Mouse (Mus musculus): ENCODE measurements around the gene Icmt. TPM values are rescaled to one million over a fixed set of nuclear protein-coding genes. Genes with fewer than 3 reads are reported as not detected.

Gene Icmt
- polyA plus RNA-seq, 1 experiment from 2014 or later: 7.9 TPM

DNA sequence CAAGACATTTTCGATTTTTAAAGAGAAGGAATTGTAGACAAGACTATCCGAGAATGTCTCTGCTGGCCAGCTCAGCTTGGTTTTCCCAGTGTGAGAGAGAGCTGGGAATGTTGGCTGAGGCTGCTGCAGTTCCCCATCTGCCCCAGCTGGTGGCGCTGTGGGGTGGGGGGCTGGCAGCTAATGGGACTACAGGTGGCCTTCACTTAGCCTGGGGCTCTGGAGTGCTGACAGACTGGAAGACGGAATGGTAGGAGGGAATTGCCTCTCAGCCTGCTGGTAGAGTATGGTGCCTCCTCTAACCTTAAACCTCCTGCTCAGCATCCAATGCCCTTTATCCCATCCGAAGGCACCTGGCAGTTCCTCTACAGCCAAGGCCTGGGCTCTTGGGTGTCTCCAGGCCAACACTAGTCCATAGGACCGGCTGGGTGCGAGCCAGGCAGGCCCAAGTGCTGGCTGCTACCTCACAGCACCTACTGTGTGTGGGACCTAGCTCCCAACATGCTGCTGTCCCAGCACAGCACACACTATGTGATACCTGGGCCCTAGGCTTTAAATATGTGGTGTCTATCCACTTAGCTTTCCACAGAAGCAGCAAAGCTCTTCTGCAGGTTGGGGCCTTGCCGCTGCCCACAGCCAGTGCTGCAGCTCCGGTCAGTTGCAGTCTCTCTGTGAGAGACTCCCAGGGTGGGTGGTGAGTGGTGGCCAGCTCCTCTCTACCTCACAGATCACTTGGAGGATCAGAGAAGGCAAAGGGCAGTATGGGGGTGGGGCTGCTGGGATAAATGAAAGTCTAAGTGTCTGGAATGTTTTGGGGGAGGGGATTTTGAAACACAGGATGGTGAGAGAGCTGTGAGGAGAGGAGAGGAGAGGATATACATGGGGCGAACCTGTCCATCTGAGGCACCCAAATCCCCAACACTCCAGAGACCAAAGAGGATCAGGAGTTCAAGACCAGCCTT is 20.4 kb upstream of the Icmt start:
- no peaks in the 10 kb centered on the region for H3K36me3 ChIP-seq
- no peak overlapping the region for H3K4me3 ChIP-seq (replicated peaks)
- 48% methylated on average over 10 of the region's 10 CpGs for WGBS (ENCODE audit: insufficient replicate concordance)
- no peaks in the 10 kb centered on the region for H3K9me3 ChIP-seq (replicated peaks)
- no peak for ATAC-seq (ENCODE audit: low read depth)
- no peak overlapping the region for H3K9ac ChIP-seq
- peaks cover 23% of the 10 kb centered on the region for H3K4me1 ChIP-seq (replicated peaks)
- no peak for DNase-seq
- no peak overlapping the region for H3K27ac ChIP-seq
- H3K4me2 ChIP-seq: no peak overlapping the region
- H3K27me3 ChIP-seq: peaks cover 75% of the 10 kb centered on the region

DNA sequence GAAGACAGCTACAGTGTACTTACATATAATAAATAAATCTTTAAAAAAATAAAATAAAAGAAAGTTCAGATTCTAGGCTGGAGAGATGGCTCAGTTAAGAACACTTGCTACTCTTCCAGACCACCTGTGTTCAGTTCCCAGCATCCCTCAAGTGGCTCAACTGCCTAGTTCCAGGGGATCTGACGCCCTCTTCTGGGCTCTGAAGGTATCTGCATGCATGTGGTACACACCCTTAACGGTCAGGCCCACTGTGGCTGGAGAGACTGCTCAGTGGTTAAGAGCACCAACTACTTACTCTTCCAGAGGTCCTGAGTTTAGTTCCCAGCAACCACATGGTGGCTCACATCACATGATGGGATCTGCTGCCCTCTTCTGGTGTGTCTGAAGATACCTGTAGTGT is 19.1 kb upstream of the Icmt start:
- WGBS (ENCODE audit: insufficient replicate concordance): 58% methylated on average over 2 of the region's 2 CpGs
- peaks cover 75% of the 10 kb centered on the region for H3K27me3 ChIP-seq

DNA sequence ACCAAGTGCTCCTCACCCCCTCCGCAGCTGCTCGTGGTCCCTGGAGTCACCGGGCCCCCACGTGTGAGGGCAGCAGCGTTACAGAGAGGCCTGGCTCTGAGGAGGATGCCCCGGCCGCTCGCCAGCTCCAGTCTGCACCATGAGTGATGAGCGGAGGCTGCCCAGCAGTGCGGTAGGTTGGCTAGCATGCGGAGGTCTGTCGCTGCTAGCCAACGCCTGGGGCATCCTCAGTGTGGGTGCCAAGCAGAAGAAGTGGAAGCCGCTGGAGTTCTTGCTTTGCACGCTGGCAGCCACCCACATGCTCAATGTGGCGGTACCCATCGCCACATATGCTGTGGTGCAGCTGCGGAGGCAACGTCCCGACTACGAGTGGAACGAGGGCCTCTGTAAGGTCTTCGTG is 18.0 kb upstream of the Icmt start:
- Histone ChIP-seq H3K4me1 (replicated peaks) (peaks cover 22% of the 10 kb centered on the region), H3K4me3 (replicated peaks) (no peak overlapping the region), H3K27ac (no peak overlapping the region), H3K9ac (no peak overlapping the region), H3K9me3 (replicated peaks) (no peaks in the 10 kb centered on the region), H3K4me2 (no peak overlapping the region), H3K27me3 (peaks cover 75% of the 10 kb centered on the region), H3K36me3 (no peaks in the 10 kb centered on the region)
- 78% methylated on average over 23 of the region's 23 CpGs for WGBS (ENCODE audit: insufficient replicate concordance)
- ATAC-seq (ENCODE audit: low read depth) (no peak), DNase-seq (no peak)

More for the DNA sequence above, 19.1 kb upstream of the Icmt start:
- Histone ChIP-seq H3K4me1 (replicated peaks) (peaks cover 19% of the 10 kb centered on the region), H3K36me3 (no peaks in the 10 kb centered on the region), H3K27ac (no peak overlapping the region), H3K9me3 (replicated peaks) (no peaks in the 10 kb centered on the region), H3K4me2 (no peak overlapping the region), H3K9ac (no peak overlapping the region), H3K4me3 (replicated peaks) (no peak overlapping the region)
- ATAC-seq (ENCODE audit: low read depth): no peak
- no peak for DNase-seq

DNA sequence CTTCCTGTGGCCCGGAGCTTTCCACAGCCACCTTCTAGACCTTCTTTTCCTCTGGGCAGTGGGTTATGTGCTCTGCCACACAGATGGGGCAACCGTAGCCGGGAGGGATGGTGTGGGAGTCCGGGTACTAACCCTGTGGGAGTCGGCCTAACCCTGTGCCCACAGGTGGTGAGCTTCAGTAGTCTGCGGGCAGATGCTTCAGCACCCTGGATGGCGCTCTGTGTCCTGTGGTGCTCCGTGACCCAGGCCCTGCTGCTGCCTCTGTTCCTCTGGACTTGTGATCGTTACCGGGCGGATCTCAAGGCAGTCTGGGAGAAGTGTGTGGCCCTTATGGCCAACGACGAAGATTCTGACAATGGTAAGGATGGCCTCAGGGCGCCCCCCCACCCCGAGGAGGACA is 15.4 kb upstream of the Icmt start:
- Histone ChIP-seq H3K9ac (no peak overlapping the region), H3K4me3 (replicated peaks) (no peak overlapping the region), H3K27ac (no peak overlapping the region), H3K4me1 (replicated peaks) (peaks cover 19% of the 10 kb centered on the region), H3K4me2 (no peak overlapping the region), H3K9me3 (replicated peaks) (no peaks in the 10 kb centered on the region), H3K36me3 (no peaks in the 10 kb centered on the region), H3K27me3 (peaks cover 75% of the 10 kb centered on the region)
- DNase-seq: no peak
- WGBS (ENCODE audit: insufficient replicate concordance): 40% methylated on average over 15 of the region's 15 CpGs
- ATAC-seq (ENCODE audit: low read depth): no peak

DNA sequence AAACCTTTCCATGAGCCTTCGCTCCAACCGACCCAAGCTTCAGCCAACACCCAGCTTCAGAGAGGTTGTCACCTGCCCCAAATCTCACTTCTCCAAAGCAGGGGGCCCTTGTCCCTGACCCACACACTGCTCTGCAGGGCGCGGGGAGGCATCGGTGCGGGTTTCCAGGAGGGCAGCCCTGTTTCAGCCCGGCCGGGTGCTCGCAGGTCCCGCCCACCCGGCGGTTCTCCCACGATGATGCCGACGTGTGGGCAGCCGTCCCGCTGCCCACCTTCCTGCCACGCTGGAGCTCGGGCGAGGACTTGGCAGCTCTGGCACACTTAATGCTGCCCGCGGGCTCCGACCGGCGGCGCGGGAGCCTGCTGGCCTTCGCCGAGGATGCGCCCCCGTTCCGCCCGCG is 14.3 kb upstream of the Icmt start:
- Histone ChIP-seq H3K36me3 (no peaks in the 10 kb centered on the region), H3K27me3 (peaks cover 82% of the 10 kb centered on the region), H3K4me3 (replicated peaks) (peak overlapping the region; percentile 27), H3K9me3 (replicated peaks) (no peaks in the 10 kb centered on the region), H3K27ac (no peak overlapping the region), H3K4me1 (replicated peaks) (peaks cover 19% of the 10 kb centered on the region), H3K4me2 (peak overlapping the region; percentile 41), H3K9ac (no peak overlapping the region)
- WGBS (ENCODE audit: insufficient replicate concordance): 13% methylated on average over 34 of the region's 34 CpGs
- ATAC-seq (ENCODE audit: low read depth) (no peak), DNase-seq (no peak)

DNA sequence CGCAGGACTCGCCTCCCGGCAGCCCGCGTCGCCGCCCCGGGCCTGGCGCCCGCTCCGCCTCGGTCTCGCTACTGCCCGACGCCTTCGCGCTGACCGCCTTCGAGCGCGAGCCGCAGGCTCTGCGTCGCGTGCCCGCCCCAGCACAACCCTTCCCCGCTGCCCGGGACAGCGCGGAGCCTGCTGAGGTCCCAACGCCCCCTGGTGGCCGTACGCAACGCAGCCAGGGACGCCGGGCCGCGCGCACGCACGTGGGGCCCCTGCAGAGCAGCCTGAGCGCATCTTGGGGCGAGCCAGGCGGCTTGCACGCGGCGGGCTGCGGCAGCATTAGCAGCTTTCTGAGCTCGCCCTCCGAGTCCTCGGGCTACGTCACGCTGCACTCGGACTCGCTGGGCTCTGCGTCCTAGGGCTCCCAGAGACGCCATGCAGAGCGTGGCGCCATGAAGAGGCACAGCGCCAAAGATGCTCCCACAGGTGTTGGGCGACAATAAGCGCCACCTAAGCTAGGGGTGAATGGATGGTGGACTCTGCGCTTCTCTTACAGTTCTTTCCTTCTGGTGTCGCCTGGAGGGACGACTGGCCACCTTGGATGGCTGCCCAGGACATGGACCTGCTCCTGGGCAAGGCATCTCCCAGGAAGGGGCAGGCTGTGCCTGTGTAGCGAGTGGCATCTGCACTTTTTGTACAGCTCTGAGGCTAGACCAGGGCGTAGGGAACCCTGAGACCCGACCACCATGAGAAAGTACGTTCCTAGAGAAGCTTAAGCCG is 13.7 kb upstream of the Icmt start:
- 3% methylated on average over 70 of the region's 70 CpGs for WGBS (ENCODE audit: insufficient replicate concordance)
- Histone ChIP-seq H3K9ac (no peak overlapping the region), H3K4me1 (replicated peaks) (peaks cover 19% of the 10 kb centered on the region), H3K9me3 (replicated peaks) (no peaks in the 10 kb centered on the region), H3K4me3 (replicated peaks) (peak overlapping the region; percentile 27), H3K27me3 (peaks cover 88% of the 10 kb centered on the region), H3K27ac (no peak overlapping the region), H3K4me2 (peak overlapping the region; percentile 41), H3K36me3 (no peaks in the 10 kb centered on the region)
- DNase-seq (peak; percentile 65), ATAC-seq (ENCODE audit: low read depth) (peak; percentile 73)

DNA sequence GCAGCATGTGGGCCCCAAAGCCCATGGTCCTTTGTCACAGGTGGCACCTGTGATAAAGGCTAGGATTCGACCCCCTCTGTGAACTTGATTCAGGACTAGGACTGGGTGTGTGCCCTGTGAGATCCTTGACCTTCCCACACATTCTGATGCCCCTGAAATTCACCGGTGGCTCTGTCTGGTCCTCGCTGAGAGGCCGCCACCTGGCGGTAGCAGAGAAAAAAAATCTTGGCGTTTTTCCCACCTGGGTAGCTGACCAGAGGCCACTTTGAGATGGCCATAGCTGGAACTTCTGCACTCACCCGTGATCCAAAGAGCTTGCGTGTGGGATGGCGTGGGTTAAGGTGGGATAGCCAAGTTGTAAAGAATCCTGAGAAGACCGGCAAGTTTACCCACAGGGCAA is 11.5 kb upstream of the Icmt start:
- Histone ChIP-seq H3K4me3 (replicated peaks) (no peak overlapping the region), H3K27me3 (peaks cover 91% of the 10 kb centered on the region), H3K4me1 (replicated peaks) (peaks cover 19% of the 10 kb centered on the region), H3K36me3 (no peaks in the 10 kb centered on the region), H3K27ac (no peak overlapping the region), H3K4me2 (no peak overlapping the region), H3K9ac (no peak overlapping the region), H3K9me3 (replicated peaks) (no peaks in the 10 kb centered on the region)
- no peak for DNase-seq
- ATAC-seq (ENCODE audit: low read depth): no peak
- under 1% methylated on average over 10 of the region's 10 CpGs for WGBS (ENCODE audit: insufficient replicate concordance)

DNA sequence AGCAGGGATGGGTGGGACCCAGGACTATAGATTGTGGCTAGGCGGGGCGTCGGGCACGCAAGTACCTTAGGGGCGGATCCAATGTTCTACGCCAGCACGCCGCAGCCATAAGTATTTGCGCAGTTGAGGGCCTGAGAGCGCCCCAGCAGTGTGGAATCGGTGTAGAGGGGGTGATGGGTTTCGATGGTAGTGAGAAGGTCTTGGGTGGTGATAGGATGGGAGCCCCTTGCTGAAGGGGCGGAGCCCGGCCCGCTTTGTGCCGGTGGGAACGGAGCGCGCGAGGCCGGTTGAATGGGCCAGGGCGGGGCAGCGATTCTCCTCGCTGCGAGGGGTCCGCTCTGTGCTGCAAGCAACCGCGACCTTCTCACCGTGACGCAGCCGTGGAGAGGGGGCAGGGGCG is 10.8 kb upstream of the Icmt start:
- Histone ChIP-seq H3K9ac (no peak overlapping the region), H3K4me3 (replicated peaks) (peak overlapping the region; percentile 13), H3K36me3 (no peaks in the 10 kb centered on the region), H3K9me3 (replicated peaks) (no peaks in the 10 kb centered on the region), H3K4me1 (replicated peaks) (peaks cover 19% of the 10 kb centered on the region), H3K27me3 (peaks cover 91% of the 10 kb centered on the region), H3K4me2 (peak overlapping the region; percentile 48), H3K27ac (no peak overlapping the region)
- DNase-seq (no peak), ATAC-seq (ENCODE audit: low read depth) (0 out of 2 replicates have a peak, but pooled peaks have one; percentile 19)
- WGBS (ENCODE audit: insufficient replicate concordance): 3% methylated on average over 32 of the region's 32 CpGs

DNA sequence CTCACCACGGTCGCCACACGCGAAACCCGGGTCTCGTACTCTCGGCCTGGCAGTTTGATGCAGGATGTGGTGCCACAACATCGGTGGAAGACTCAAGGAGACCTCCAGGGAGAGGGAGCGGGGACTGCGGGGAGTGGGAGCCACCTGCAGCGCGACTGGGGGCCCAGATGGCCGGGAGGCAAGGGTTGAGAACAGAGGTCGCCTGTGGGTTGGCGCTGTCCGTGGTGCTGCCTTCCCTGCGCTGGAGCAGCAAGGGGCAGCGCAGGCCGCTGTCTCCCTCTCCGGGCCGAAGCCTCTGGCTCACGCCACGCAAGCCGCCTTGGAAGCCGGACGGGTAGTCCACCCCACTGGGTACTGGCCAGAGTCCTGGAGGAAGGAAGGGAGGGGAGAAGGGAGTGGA is 10.1 kb upstream of the Icmt start:
- Histone ChIP-seq H3K4me2 (no peak overlapping the region), H3K4me3 (replicated peaks) (no peak overlapping the region), H3K36me3 (no peaks in the 10 kb centered on the region), H3K9me3 (replicated peaks) (no peaks in the 10 kb centered on the region), H3K9ac (no peak overlapping the region), H3K27ac (no peak overlapping the region), H3K4me1 (replicated peaks) (peaks cover 19% of the 10 kb centered on the region), H3K27me3 (peaks cover 91% of the 10 kb centered on the region)
- 10% methylated on average over 26 of the region's 26 CpGs for WGBS (ENCODE audit: insufficient replicate concordance)
- ATAC-seq (ENCODE audit: low read depth) (no peak), DNase-seq (peak; percentile 44)

DNA sequence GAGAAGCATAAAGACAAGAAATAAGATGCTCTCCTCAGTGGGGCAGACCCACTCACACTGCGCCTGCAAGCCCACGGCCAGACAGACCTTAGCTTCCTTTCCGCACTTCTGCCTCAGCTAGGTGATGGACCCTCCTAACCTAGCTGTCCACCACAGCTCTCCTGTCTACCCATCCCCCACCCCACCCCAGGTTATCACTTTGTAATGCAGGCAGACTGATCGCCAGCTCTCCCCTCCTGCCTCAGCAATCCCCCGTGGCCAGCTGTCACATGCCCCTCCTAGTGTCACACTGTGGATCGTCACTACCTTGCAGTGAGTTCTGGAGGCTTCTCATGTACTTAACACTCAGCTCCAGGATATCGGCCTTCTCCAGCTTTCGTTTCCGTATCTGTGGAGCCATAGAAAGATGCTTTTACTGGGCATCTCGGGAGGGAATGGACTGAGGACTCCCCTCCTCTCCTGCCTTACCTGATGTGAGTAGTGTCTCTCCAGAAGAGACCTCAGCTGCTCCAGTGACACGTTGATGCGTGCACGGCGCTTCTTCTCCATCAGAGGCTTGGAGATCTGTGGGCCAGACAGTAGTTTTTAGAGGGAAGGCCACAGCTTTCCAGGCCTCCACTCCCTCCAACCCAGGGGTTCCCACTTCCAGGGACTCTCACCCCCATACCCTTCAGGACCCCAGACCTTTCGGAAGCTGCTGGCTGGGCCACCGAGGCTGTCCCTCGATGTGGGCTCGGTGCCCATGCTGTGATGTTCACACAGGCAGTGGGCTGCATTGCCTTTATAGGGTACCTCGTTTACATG is 9.5 kb upstream of the Icmt start:
- H3K36me3 ChIP-seq: no peaks in the 10 kb centered on the region
- peaks cover 19% of the 10 kb centered on the region for H3K4me1 ChIP-seq (replicated peaks)
- H3K27me3 ChIP-seq: peaks cover 91% of the 10 kb centered on the region
- H3K9ac ChIP-seq: no peak overlapping the region
- H3K9me3 ChIP-seq (replicated peaks): no peaks in the 10 kb centered on the region
- H3K4me3 ChIP-seq (replicated peaks): no peak overlapping the region
- DNase-seq (no peak), ATAC-seq (ENCODE audit: low read depth) (no peak)
- H3K4me2 ChIP-seq: no peak overlapping the region
- H3K27ac ChIP-seq: no peak overlapping the region
- WGBS (ENCODE audit: insufficient replicate concordance): 21% methylated on average over 19 of the region's 19 CpGs

DNA sequence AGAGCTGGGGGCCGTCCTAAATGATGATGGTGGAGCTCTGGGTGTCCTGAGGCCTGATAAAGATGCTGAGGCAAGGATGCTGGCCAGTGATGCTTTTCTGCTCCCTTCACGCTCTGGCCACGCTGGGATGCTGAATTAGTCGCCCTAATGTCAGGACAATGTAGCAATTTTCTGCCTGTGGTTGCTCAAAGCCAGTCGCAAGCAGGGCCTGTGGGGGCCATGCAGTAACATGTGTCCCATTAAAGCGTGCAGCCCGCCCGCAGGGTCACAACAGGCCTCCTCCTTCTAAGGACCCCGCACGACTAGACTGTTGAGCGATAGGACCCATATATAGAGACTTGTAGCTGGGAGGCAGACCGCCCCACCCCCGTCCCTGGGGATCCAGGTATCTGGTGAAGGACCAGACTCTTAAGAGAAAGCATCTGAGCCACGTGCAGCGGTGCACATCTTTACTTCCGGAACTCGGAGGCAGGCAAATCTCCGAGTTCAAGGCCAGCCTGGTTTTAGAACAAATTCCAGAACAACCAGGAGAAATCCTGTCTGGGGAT is 8.6 kb upstream of the Icmt start:
- Histone ChIP-seq H3K36me3 (no peaks in the 10 kb centered on the region), H3K9ac (no peak overlapping the region)
- 52% methylated on average over 18 of the region's 18 CpGs for WGBS (ENCODE audit: insufficient replicate concordance)

More for the DNA sequence above, 8.6 kb upstream of the Icmt start:
- Histone ChIP-seq H3K4me2 (no peak overlapping the region), H3K4me3 (replicated peaks) (no peak overlapping the region), H3K27me3 (peaks cover 91% of the 10 kb centered on the region), H3K9me3 (replicated peaks) (no peaks in the 10 kb centered on the region), H3K27ac (no peak overlapping the region), H3K4me1 (replicated peaks) (peaks cover 10% of the 10 kb centered on the region)
- no peak for ATAC-seq (ENCODE audit: low read depth)
- no peak for DNase-seq

Data from liver, embryonic 13.5 days (tissue).